Mouse (Mus musculus) retina, postnatal 1 day (tissue): ENCODE data around the gene Ciz1.

ENCODE experiments used
- DNase-seq: peaks from one replicate; pipeline ENCODE4 v3.0.0-alpha.2; 2012

Ciz1 gene

GRCm38 (mm10) chr2:32352151-32353006 lies at the start of gene Ciz1:
TSS of gene Ciz1 (plus strand) at chr2:32352327.
- DNase-seq: peak; percentile 73

GRCm38 (mm10) chr2:32302952-32303351 lies 49.2 kb upstream of the Ciz1 start:
- DNase-seq: no peak

- DNase-seq: peak; percentile 65
These were observed 47.8 kb upstream of the Ciz1 start for GRCm38 (mm10) chr2:32304145-32304832.

GRCm38 (mm10) chr2:32305668-32306067 lies 46.5 kb upstream of the Ciz1 start:
- no peak for DNase-seq

DNA sequence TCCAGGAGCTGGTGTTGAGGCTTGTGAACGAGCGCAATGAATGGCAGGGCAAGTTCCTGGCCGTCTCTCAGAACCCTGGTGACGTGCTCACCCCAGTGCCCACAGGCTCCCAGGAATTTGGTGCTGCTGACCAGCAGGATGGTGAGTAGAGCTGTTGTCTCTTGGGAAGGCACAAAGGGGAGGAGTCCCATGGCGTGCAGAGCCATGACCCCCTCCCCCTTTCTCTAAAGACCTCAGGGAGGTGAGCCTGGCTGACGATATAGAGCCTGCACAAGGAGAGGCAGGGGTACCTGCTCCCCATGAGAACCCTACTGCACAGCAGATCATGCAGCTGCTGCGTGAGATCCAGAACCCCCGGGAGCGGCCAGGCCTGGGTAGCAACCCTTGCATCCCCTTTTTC lies 46.0 kb upstream of the Ciz1 start:
- no peak for DNase-seq

DNA sequence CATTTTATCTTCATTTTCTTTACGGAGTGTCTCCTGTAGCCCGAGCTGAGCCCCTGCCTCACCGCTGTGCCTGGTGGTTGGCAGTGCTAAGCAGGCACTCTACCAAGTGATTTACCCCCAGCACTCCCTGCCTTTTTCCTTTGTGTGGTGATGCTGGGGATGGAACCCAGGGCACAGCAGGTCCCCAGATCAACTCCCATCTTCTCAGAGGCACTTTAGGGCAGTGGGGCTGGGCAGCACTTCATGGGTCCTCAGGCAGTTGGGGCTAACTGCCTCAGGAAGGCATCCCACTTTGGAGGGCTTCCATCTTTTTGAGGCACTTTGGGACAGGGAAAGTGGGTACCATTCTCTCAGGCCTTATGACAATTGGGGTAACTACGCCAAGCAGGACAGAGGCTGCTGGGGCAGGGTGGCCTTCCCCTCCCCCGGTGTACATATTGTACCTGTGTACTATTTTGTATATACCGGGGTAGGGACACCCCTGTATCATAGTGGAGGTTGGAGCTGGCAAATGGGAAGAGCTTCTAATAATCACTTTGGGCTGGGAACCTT lies 44.8 kb upstream of the Ciz1 start:
- DNase-seq: no peak

DNA sequence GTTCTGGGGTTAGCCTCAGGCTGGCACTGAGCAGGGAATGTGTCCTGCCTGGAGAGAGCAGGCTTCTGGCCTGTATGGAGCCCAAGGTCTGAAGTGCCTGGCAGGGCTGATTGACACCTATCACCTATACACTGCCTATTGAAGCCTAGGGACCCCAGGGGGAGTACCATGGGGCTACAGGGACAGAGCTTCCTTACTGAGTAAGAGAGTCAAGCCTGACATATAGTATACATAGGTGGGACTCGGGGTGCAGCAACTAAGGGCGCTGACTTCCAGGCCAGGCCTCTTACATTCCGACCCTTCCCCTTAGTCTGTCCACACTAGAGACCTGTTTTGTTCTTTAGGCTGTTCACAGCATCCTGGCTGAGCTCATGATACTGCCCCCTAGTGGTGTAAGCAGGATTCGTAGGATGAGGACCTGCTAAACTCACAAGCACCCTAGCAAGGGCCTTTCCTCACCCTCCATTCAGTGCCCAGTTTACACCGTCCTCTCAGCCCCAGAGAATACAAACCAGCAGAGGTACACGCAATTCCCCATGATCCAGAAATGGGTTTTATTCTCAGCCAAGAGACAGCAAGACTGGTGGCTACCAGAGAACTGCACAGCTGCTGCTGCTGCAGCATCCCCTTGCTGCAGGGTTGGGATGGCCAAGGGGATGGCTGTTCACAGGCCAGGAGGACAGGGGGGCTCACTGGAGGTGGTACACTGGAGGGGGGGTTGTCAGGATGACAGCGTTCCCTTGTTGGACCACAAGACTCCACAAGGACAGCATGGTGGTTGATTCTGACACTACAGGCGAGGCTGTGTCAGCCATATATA lies 44.0 kb upstream of the Ciz1 start:
- peak; percentile 76 for DNase-seq

DNA sequence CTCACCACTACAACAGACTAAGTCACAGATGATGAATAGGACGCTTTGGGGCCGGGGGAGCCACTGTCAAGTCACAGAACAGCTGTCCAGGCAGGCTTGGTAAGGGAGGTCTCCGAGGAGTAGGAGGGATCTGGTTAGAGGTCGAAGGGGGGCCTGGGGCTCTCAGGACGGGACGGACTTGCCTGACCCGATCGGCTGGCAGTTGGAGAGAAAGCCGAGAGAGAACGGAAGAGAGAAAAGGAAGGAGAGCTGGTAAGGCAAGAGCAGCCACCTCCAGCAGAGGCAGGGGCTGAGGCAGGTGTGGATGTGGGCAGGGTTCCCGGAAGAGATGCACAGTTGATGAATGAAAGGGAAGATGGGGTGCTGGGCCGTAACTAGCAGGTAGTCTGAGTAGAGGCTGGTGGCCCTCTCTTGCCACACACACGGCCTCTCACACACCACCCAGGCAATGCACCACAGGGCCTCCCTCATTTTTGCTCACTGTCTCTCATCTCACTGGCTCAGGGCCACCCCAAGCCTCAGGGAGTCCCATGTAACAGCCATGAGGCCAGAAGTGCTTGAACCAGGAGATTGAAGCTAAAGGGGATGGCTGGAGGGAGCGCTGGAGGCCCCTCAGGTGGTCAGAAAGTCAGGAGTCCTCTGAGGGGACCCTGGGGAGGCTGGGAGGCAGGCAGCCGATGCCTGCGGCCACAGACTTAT lies 43.1 kb upstream of the Ciz1 start:
- no peak for DNase-seq

- DNase-seq: no peak
These were observed 41.9 kb upstream of the Ciz1 start for GRCm38 (mm10) chr2:32310096-32310845.

DNA sequence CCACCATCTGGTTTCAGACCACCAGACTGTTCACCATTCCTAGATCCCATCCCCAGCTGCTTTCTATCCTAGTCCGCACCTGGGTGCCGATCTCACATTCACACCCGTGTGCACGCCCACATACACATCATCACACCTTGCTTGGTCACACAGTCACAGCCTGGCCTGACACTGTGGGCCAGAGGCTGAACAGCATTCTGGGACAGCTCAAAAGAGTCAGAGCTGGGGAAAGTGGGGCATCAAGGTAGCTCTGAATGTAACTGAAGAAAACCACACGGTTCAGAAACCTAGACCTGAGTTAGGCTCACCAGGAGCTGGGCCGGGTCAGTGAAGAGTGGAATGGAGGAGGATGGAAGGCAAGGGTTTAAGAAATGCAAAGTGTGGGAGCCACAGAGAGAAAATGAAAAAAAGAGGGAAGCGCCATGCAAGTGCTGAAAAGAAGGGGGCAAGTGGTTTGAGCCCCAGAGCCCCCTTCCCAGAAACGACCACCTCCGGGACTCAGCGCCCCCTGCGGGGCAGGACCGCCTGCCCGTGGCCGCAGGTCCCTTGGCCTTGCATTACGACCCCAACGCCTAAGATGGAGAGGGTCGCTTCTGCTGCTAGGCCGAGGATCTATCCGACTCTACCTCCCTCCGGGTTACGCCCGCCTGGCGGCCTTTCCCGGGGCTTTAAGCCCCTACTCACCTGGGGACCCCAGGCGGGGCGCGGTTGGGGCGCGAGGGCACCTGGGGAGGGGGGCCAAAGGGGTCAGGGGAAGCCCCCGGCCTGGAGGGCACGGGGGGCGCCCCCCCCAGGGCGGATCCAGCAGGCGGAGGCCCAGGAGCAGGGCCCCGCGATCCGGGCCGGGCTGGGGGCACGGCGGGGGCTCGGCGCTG lies 40.4 kb upstream of the Ciz1 start:
- no peak for DNase-seq

- DNase-seq: peak; percentile 90
These were observed 39.7 kb upstream of the Ciz1 start for GRCm38 (mm10) chr2:32312318-32312964.

- no peak for DNase-seq
These were observed 37.3 kb upstream of the Ciz1 start for GRCm38 (mm10) chr2:32314831-32315230.

DNA sequence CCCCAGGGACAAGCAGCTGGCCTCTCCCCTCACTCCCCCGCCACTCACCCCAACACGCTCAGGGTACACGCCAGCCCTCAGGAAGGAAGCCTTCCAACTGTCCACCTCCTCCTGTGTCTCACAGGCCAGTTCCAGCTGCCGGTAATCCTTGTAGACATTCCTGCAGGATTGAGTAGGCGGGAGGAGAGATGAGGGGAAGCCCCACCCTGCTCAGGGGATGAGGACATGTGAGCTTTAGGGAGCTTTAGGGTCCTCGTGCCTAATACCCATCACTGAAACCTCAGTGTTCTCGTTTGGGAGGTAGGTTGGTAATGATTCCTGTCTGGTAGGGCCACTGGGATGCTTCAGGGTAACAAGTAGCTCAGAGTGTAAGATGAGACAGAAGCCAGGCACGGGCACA lies 36.4 kb upstream of the Ciz1 start:
- DNase-seq: peak; percentile 47

GRCm38 (mm10) chr2:32316887-32317656 lies 35.1 kb upstream of the Ciz1 start:
- no peak for DNase-seq

DNA sequence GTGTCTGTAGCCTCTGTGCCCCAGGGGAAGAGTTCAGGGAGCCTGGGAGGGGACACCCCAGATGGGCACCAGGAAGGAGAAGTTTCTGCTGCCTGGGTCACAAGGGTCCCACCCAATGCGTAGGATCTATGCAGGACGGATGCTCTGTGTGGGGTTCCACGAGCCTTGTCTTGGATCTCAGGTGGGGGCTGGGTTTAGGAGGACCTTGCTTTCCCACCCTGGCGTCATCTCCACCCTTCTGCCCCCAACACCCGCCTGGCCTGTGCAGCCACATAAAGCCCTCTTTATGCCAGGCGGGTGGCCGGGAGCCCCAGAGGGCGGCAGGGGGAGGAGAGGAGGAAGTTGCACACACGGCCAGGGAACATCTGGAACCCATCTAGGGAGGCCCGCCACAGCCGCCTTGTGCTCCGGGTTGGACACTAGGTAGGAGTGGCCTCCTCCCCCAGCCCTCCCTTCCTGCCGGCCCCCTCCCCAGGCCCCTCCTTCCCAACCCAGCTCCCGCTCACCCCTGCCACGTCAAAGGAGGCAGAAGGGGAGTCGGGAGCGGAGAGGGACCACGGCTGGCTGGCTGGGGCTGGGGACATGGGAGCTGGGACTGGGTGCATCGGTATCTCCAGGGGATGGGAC lies 34.2 kb upstream of the Ciz1 start:
- DNase-seq: peak; percentile 71

DNA sequence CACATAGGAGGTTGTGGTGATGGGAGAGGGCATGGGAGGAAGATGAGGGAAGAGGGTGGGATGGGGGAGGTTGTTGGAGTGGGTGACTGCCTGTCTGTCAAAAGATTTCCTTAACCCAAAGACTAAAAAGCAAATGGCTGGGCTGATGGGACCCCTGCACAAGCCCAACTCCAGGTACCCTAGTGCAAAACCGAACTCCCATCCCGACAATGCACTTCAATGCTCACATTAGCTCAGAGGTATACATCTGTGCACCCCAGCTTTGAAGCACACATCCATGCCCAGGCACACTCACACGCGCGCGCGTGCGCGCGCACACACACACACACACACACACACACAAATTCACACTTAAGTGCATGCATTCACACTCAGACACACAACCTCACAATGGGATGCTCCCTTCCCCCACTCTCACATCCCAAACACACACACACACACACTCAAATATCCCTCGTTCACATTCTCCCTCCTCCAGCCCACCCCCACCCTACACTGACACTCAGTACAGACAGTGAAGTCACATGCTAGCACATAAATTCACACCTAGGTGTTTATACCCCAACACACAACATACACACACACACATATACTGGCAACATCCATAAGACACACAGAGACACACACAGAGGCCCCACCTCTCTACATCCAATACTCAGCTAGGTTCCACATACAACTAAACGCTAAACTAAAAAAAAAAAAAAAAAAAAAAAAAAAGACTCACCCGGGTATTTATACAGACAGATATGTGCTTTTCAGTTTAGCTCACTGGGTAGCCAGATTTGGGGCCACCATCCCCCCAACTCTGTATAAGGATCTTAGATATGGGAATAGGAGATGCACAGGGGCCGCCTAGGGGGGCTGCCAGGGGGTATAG lies 33.2 kb upstream of the Ciz1 start:
- no peak for DNase-seq
